Mouse (Mus musculus): Measurements from ENCODE around the gene Cenpo. TPM values are rescaled to one million over a fixed set of nuclear protein-coding genes. Genes with fewer than 3 reads are reported as not detected.

Cenpo gene
- polyA plus RNA-seq, 1 experiment = 6.5 TPM

GRCm38 (mm10) chr12:4179671-4180233, 54.3 kb downstream of the Cenpo start:
- Histone ChIP-seq H3K4me3 (ENCODE audit: insufficient read depth, low read depth, low read length) (no peak overlapping the region), H3K4me1 (ENCODE audit: control insufficient read depth, insufficient read depth, insufficient read length, low read length) (peaks cover 5% of the 10 kb centered on the region), H3K27ac (replicated peaks; ENCODE audit: low read depth, low read length) (peak overlapping the region; percentile 89)

- Histone ChIP-seq H3K27ac (replicated peaks; ENCODE audit: low read depth, low read length) (peak overlapping the region; percentile 65), H3K4me1 (ENCODE audit: control insufficient read depth, insufficient read depth, insufficient read length, low read length) (peaks cover 5% of the 10 kb centered on the region)
Measured at GRCm38 (mm10) chr12:4178839-4179238, 55.3 kb downstream of the Cenpo start.

GRCm38 (mm10) chr12:4173108-4173790, 60.8 kb downstream of the Cenpo start:
- H3K27ac ChIP-seq (replicated peaks; ENCODE audit: low read depth, low read length) = no peak overlapping the region
- H3K4me3 ChIP-seq (ENCODE audit: insufficient read depth, low read depth, low read length) = no peak overlapping the region
- H3K4me1 ChIP-seq (ENCODE audit: control insufficient read depth, insufficient read depth, insufficient read length, low read length) = no peaks in the 10 kb centered on the region

More at GRCm38 (mm10) chr12:4178839-4179238, 55.3 kb downstream of the Cenpo start:
- no peak overlapping the region for H3K4me3 ChIP-seq (ENCODE audit: insufficient read depth, low read depth, low read length)

- H3K4me1 ChIP-seq (ENCODE audit: control insufficient read depth, insufficient read depth, insufficient read length, low read length) = 0 out of 2 replicates have a peak, but pooled peaks cover 3% of the 10 kb centered on the region
- no peak overlapping the region for H3K27ac ChIP-seq (replicated peaks; ENCODE audit: low read depth, low read length)
- no peak overlapping the region for H3K4me3 ChIP-seq (ENCODE audit: insufficient read depth, low read depth, low read length)
Measured at GRCm38 (mm10) chr12:4169622-4170021, 64.5 kb downstream of the Cenpo start.

GRCm38 (mm10) chr12:4169058-4169457, 65.0 kb downstream of the Cenpo start:
- no peak overlapping the region for H3K4me3 ChIP-seq (ENCODE audit: insufficient read depth, low read depth, low read length)
- H3K4me1 ChIP-seq (ENCODE audit: control insufficient read depth, insufficient read depth, insufficient read length, low read length) = 0 out of 2 replicates have a peak, but pooled peaks cover 3% of the 10 kb centered on the region
- H3K27ac ChIP-seq (replicated peaks; ENCODE audit: low read depth, low read length) = no peak overlapping the region

GRCm38 (mm10) chr12:4166970-4167369, 67.1 kb downstream of the Cenpo start:
- Histone ChIP-seq H3K4me1 (ENCODE audit: control insufficient read depth, insufficient read depth, insufficient read length, low read length) (0 out of 2 replicates have a peak, but pooled peaks cover 7% of the 10 kb centered on the region), H3K4me3 (ENCODE audit: insufficient read depth, low read depth, low read length) (no peak overlapping the region), H3K27ac (replicated peaks; ENCODE audit: low read depth, low read length) (no peak overlapping the region)

- peaks cover 28% of the 10 kb centered on the region for H3K4me1 ChIP-seq (ENCODE audit: control insufficient read depth, insufficient read depth, insufficient read length, low read length)
- peak overlapping the region; percentile 79 for H3K27ac ChIP-seq (replicated peaks; ENCODE audit: low read depth, low read length)
- no peak overlapping the region for H3K4me3 ChIP-seq (ENCODE audit: insufficient read depth, low read depth, low read length)
Measured at GRCm38 (mm10) chr12:4162886-4163285, 71.2 kb downstream of the Cenpo start.

- Histone ChIP-seq H3K4me3 (ENCODE audit: insufficient read depth, low read depth, low read length) (no peak overlapping the region), H3K4me1 (ENCODE audit: control insufficient read depth, insufficient read depth, insufficient read length, low read length) (peaks cover 30% of the 10 kb centered on the region), H3K27ac (replicated peaks; ENCODE audit: low read depth, low read length) (peak overlapping the region; percentile 95)
Measured at GRCm38 (mm10) chr12:4160322-4160721, 73.8 kb downstream of the Cenpo start.

- H3K4me1 ChIP-seq (ENCODE audit: control insufficient read depth, insufficient read depth, insufficient read length, low read length) = peaks cover 30% of the 10 kb centered on the region
- no peak overlapping the region for H3K4me3 ChIP-seq (ENCODE audit: insufficient read depth, low read depth, low read length)
- H3K27ac ChIP-seq (replicated peaks; ENCODE audit: low read depth, low read length) = peak overlapping the region; percentile 98
Measured at GRCm38 (mm10) chr12:4158868-4159632, 75.0 kb downstream of the Cenpo start.

- peaks cover 30% of the 10 kb centered on the region for H3K4me1 ChIP-seq (ENCODE audit: control insufficient read depth, insufficient read depth, insufficient read length, low read length)
- H3K4me3 ChIP-seq (ENCODE audit: insufficient read depth, low read depth, low read length) = no peak overlapping the region
- peak overlapping the region; percentile 74 for H3K27ac ChIP-seq (replicated peaks; ENCODE audit: low read depth, low read length)
Measured at GRCm38 (mm10) chr12:4158179-4158578, 75.9 kb downstream of the Cenpo start.

- Histone ChIP-seq H3K27ac (replicated peaks; ENCODE audit: low read depth, low read length) (peak overlapping the region; percentile 74), H3K4me3 (ENCODE audit: insufficient read depth, low read depth, low read length) (no peak overlapping the region), H3K4me1 (ENCODE audit: control insufficient read depth, insufficient read depth, insufficient read length, low read length) (peaks cover 33% of the 10 kb centered on the region)
Measured at GRCm38 (mm10) chr12:4157466-4157865, 76.6 kb downstream of the Cenpo start.

GRCm38 (mm10) chr12:4151969-4152368, 82.1 kb downstream of the Cenpo start:
- Histone ChIP-seq H3K4me3 (ENCODE audit: insufficient read depth, low read depth, low read length) (no peak overlapping the region), H3K27ac (replicated peaks; ENCODE audit: low read depth, low read length) (peak overlapping the region; percentile 96), H3K4me1 (ENCODE audit: control insufficient read depth, insufficient read depth, insufficient read length, low read length) (peaks cover 15% of the 10 kb centered on the region)

- Histone ChIP-seq H3K27ac (replicated peaks; ENCODE audit: low read depth, low read length) (peak overlapping the region; percentile 95), H3K4me1 (ENCODE audit: control insufficient read depth, insufficient read depth, insufficient read length, low read length) (peaks cover 15% of the 10 kb centered on the region), H3K4me3 (ENCODE audit: insufficient read depth, low read depth, low read length) (no peak overlapping the region)
Measured at GRCm38 (mm10) chr12:4150936-4151335, 83.2 kb downstream of the Cenpo start.

Data from brown adipose tissue, adult 24 weeks (tissue).